Mouse (Mus musculus): Measurements from ENCODE around the gene Podxl. TPM values are rescaled to one million over a fixed set of nuclear protein-coding genes. Genes with fewer than 3 reads are reported as not detected.

The Podxl gene
- polyA plus RNA-seq, 1 experiment from 2014 or later: 16.3 TPM

- H3K4me2 ChIP-seq (ENCODE audit: low read length): no peak overlapping the region
- H3K9me3 ChIP-seq (ENCODE audit: control insufficient read depth, low read length): no peaks in the 10 kb centered on the region
- no peak overlapping the region for H3K4me3 ChIP-seq (ENCODE audit: control insufficient read depth in 1 of 2, insufficient read depth in 1 of 2, low read depth in 1 of 2, low read length in 2 of 2)
- H3K27ac ChIP-seq (replicated peaks in 1 of 2; ENCODE audit: control insufficient read depth in 1 of 2, insufficient read depth in 1 of 2, low read depth in 2 of 2, low read length in 2 of 2): no peak overlapping the region
- no peaks in the 10 kb centered on the region for H3K27me3 ChIP-seq (ENCODE audit: control insufficient read depth, insufficient read depth, low read length)
- WGBS: 85% methylated on average over 8 of the region's 8 CpGs
- ATAC-seq (ENCODE audit: insufficient number of reproducible peaks, insufficient read depth, low FRiP score, low read depth): no peak
- H3K36me3 ChIP-seq (ENCODE audit: control insufficient read depth, insufficient read depth, low read length): peaks cover 32% of the 10 kb centered on the region
- peaks cover 10 to 21% of the 10 kb centered on the region in 2 experiments for H3K4me1 ChIP-seq (ENCODE audit: control insufficient read depth in 2 of 2, insufficient read depth in 2 of 2, low read length in 2 of 2)
- no peak overlapping the region for H3K9ac ChIP-seq (ENCODE audit: low read length)
Measured at GRCm38 (mm10) chr6:31521491-31522355, 42.1 kb downstream of the Podxl start.

GRCm38 (mm10) chr6:31520486-31521215 lies 43.1 kb downstream of the Podxl start:
- ATAC-seq (ENCODE audit: insufficient number of reproducible peaks, insufficient read depth, low FRiP score, low read depth): no peak
- Histone ChIP-seq H3K27ac (replicated peaks in 1 of 2; ENCODE audit: control insufficient read depth in 1 of 2, insufficient read depth in 1 of 2, low read depth in 2 of 2, low read length in 2 of 2) (no peak overlapping the region), H3K9ac (ENCODE audit: low read length) (no peak overlapping the region), H3K27me3 (ENCODE audit: control insufficient read depth, insufficient read depth, low read length) (no peaks in the 10 kb centered on the region), H3K9me3 (ENCODE audit: control insufficient read depth, low read length) (no peaks in the 10 kb centered on the region), H3K4me1 (ENCODE audit: control insufficient read depth in 2 of 2, insufficient read depth in 2 of 2, low read length in 2 of 2) (peaks cover 10 to 21% of the 10 kb centered on the region in 2 experiments), H3K4me2 (ENCODE audit: low read length) (no peak overlapping the region), H3K36me3 (ENCODE audit: control insufficient read depth, insufficient read depth, low read length) (peaks cover 28% of the 10 kb centered on the region), H3K4me3 (ENCODE audit: control insufficient read depth in 1 of 2, insufficient read depth in 1 of 2, low read depth in 1 of 2, low read length in 2 of 2) (no peak overlapping the region)
- 76% methylated on average over 7 of the region's 7 CpGs for WGBS

GRCm38 (mm10) chr6:31519001-31519471 lies 44.7 kb downstream of the Podxl start:
- H3K27me3 ChIP-seq (ENCODE audit: control insufficient read depth, insufficient read depth, low read length): no peaks in the 10 kb centered on the region
- H3K4me1 ChIP-seq (ENCODE audit: control insufficient read depth in 2 of 2, insufficient read depth in 2 of 2, low read length in 2 of 2): peaks cover 10 to 21% of the 10 kb centered on the region in 2 experiments
- no peak overlapping the region for H3K4me3 ChIP-seq (ENCODE audit: control insufficient read depth in 1 of 2, insufficient read depth in 1 of 2, low read depth in 1 of 2, low read length in 2 of 2)
- no peak overlapping the region for H3K9ac ChIP-seq (ENCODE audit: low read length)
- H3K27ac ChIP-seq (replicated peaks in 1 of 2; ENCODE audit: control insufficient read depth in 1 of 2, insufficient read depth in 1 of 2, low read depth in 2 of 2, low read length in 2 of 2): peak overlapping the region; percentile 53 to 70; a peak in 2 of 4 replicates
- WGBS: 44% methylated on average over 8 of the region's 8 CpGs
- H3K36me3 ChIP-seq (ENCODE audit: control insufficient read depth, insufficient read depth, low read length): peaks cover 31% of the 10 kb centered on the region
- no peak for ATAC-seq (ENCODE audit: insufficient number of reproducible peaks, insufficient read depth, low FRiP score, low read depth)
- H3K4me2 ChIP-seq (ENCODE audit: low read length): no peak overlapping the region
- no peaks in the 10 kb centered on the region for H3K9me3 ChIP-seq (ENCODE audit: control insufficient read depth, low read length)

GRCm38 (mm10) chr6:31518338-31518698 lies 45.5 kb downstream of the Podxl start:
- H3K27me3 ChIP-seq (ENCODE audit: control insufficient read depth, insufficient read depth, low read length): no peaks in the 10 kb centered on the region
- 0 out of 2 replicates have a peak, but pooled peaks have one; percentile 56 for ATAC-seq (ENCODE audit: insufficient number of reproducible peaks, insufficient read depth, low FRiP score, low read depth)
- no peak overlapping the region for H3K4me3 ChIP-seq (ENCODE audit: control insufficient read depth in 1 of 2, insufficient read depth in 1 of 2, low read depth in 1 of 2, low read length in 2 of 2)
- H3K9ac ChIP-seq (ENCODE audit: low read length): no peak overlapping the region
- peaks cover 10 to 21% of the 10 kb centered on the region in 2 experiments for H3K4me1 ChIP-seq (ENCODE audit: control insufficient read depth in 2 of 2, insufficient read depth in 2 of 2, low read length in 2 of 2)
- peak overlapping the region; percentile 66 to 70 for H3K27ac ChIP-seq (replicated peaks in 1 of 2; ENCODE audit: control insufficient read depth in 1 of 2, insufficient read depth in 1 of 2, low read depth in 2 of 2, low read length in 2 of 2)
- H3K4me2 ChIP-seq (ENCODE audit: low read length): no peak overlapping the region
- H3K36me3 ChIP-seq (ENCODE audit: control insufficient read depth, insufficient read depth, low read length): peaks cover 30% of the 10 kb centered on the region
- H3K9me3 ChIP-seq (ENCODE audit: control insufficient read depth, low read length): no peaks in the 10 kb centered on the region
- WGBS: 34% methylated on average over 2 of the region's 2 CpGs

GRCm38 (mm10) chr6:31517681-31518337 lies 46.0 kb downstream of the Podxl start:
- no peak overlapping the region for H3K4me3 ChIP-seq (ENCODE audit: control insufficient read depth in 1 of 2, insufficient read depth in 1 of 2, low read depth in 1 of 2, low read length in 2 of 2)
- H3K4me1 ChIP-seq (ENCODE audit: control insufficient read depth in 2 of 2, insufficient read depth in 2 of 2, low read length in 2 of 2): peaks cover 10 to 21% of the 10 kb centered on the region in 2 experiments
- ATAC-seq (ENCODE audit: insufficient number of reproducible peaks, insufficient read depth, low FRiP score, low read depth): 0 out of 2 replicates have a peak, but pooled peaks have one; percentile 7
- H3K9me3 ChIP-seq (ENCODE audit: control insufficient read depth, low read length): no peaks in the 10 kb centered on the region
- H3K36me3 ChIP-seq (ENCODE audit: control insufficient read depth, insufficient read depth, low read length): peaks cover 32% of the 10 kb centered on the region
- no peak overlapping the region for H3K4me2 ChIP-seq (ENCODE audit: low read length)
- no peak overlapping the region for H3K9ac ChIP-seq (ENCODE audit: low read length)
- 46% methylated on average over 9 of the region's 9 CpGs for WGBS
- H3K27ac ChIP-seq (replicated peaks in 1 of 2; ENCODE audit: control insufficient read depth in 1 of 2, insufficient read depth in 1 of 2, low read depth in 2 of 2, low read length in 2 of 2): peak overlapping the region; percentile 66 to 70
- no peaks in the 10 kb centered on the region for H3K27me3 ChIP-seq (ENCODE audit: control insufficient read depth, insufficient read depth, low read length)

GRCm38 (mm10) chr6:31513726-31514125 lies 50.1 kb downstream of the Podxl start:
- Histone ChIP-seq H3K4me1 (ENCODE audit: control insufficient read depth in 2 of 2, insufficient read depth in 2 of 2, low read length in 2 of 2) (peaks cover 8 to 16% of the 10 kb centered on the region in 2 experiments), H3K27ac (replicated peaks in 1 of 2; ENCODE audit: control insufficient read depth in 1 of 2, insufficient read depth in 1 of 2, low read depth in 2 of 2, low read length in 2 of 2) (no peak overlapping the region), H3K9ac (ENCODE audit: low read length) (no peak overlapping the region), H3K4me3 (ENCODE audit: control insufficient read depth in 1 of 2, insufficient read depth in 1 of 2, low read depth in 1 of 2, low read length in 2 of 2) (no peak overlapping the region), H3K36me3 (ENCODE audit: control insufficient read depth, insufficient read depth, low read length) (peaks cover 39% of the 10 kb centered on the region), H3K4me2 (ENCODE audit: low read length) (no peak overlapping the region), H3K9me3 (ENCODE audit: control insufficient read depth, low read length) (no peaks in the 10 kb centered on the region), H3K27me3 (ENCODE audit: control insufficient read depth, insufficient read depth, low read length) (no peaks in the 10 kb centered on the region)
- 52% methylated on average over 6 of the region's 6 CpGs for WGBS
- no peak for ATAC-seq (ENCODE audit: insufficient number of reproducible peaks, insufficient read depth, low FRiP score, low read depth)

- Histone ChIP-seq H3K4me1 (ENCODE audit: control insufficient read depth in 2 of 2, insufficient read depth in 2 of 2, low read length in 2 of 2) (no peaks in the 10 kb centered on the region), H3K4me3 (ENCODE audit: control insufficient read depth in 1 of 2, insufficient read depth in 1 of 2, low read depth in 1 of 2, low read length in 2 of 2) (no peak overlapping the region), H3K4me2 (ENCODE audit: low read length) (no peak overlapping the region), H3K27me3 (ENCODE audit: control insufficient read depth, insufficient read depth, low read length) (no peaks in the 10 kb centered on the region), H3K9me3 (ENCODE audit: control insufficient read depth, low read length) (no peaks in the 10 kb centered on the region), H3K9ac (ENCODE audit: low read length) (no peak overlapping the region), H3K36me3 (ENCODE audit: control insufficient read depth, insufficient read depth, low read length) (peaks cover 70% of the 10 kb centered on the region), H3K27ac (replicated peaks in 1 of 2; ENCODE audit: control insufficient read depth in 1 of 2, insufficient read depth in 1 of 2, low read depth in 2 of 2, low read length in 2 of 2) (no peak overlapping the region)
- no peak for ATAC-seq (ENCODE audit: insufficient number of reproducible peaks, insufficient read depth, low FRiP score, low read depth)
- WGBS: 92% methylated on average over 2 of the region's 2 CpGs
Measured at GRCm38 (mm10) chr6:31502614-31503013, 61.2 kb downstream of the Podxl start.

Data from heart, embryonic 14.5 days (tissue).